Mouse (Mus musculus): ENCODE data around the gene Adgrv1. TPM values are rescaled to one million over a fixed set of nuclear protein-coding genes. Genes with fewer than 3 reads are reported as not detected.
"Not testable (repeated sequence)": the region's sequence is repeated elsewhere in the genome, so short reads cannot be mapped to it uniquely, and the experiment has no call there.

Adgrv1 gene
- polyA plus RNA-seq, 1 experiment from 2014 or later = 0.37 TPM

GRCm38 (mm10) chr13:81300851-81301250 is 332.1 kb downstream of the Adgrv1 start:
- no peak for ATAC-seq
- no peak for DNase-seq (ENCODE audit: low read depth, low spot score)
- TF ChIP-seq CTCF (IDR thresholded peaks at IDR 0.05) = no peak
- ChIA-PET POLR2A (no interaction called here), CTCF (no interaction called here)
- in situ Hi-C loops (cut with MboI; ENCODE audit: low pct_unique_long_range_greater_than_20kb) = no loop called here
- peaks cover 6% of the 10 kb centered on the region for H3K27me3 ChIP-seq

DNA sequence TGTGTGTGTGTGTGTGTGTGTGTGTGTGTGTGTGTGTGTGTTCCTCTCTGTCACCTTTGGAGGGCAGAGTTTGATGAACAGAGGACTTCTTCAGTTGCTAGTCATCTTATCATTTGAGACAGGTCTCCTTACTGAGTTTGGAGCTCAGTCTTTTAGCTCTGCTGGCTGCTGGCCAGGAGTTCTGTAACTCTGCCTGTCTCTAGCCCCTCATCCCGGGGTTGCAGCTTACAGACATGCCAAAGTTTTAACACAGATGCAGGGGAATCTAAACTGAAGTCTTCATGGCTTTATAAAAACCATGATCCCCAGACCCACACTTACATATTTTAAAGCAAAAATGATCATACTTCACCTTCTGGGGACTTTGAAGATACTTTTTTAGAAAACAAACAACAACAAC is 338.8 kb downstream of the Adgrv1 start:
- H3K27me3 ChIP-seq = no peaks in the 10 kb centered on the region
- ATAC-seq (no peak), DNase-seq (ENCODE audit: low read depth, low spot score) (no peak)
- CTCF ChIA-PET = no interaction called here
- TF ChIP-seq CTCF (IDR thresholded peaks at IDR 0.05) = no peak
- in situ Hi-C loops (cut with MboI; ENCODE audit: low pct_unique_long_range_greater_than_20kb) = no loop called here
- POLR2A ChIA-PET = no interaction called here

GRCm38 (mm10) chr13:81282193-81282592 is 350.8 kb downstream of the Adgrv1 start:
- in situ Hi-C loops (cut with MboI; ENCODE audit: low pct_unique_long_range_greater_than_20kb) = no loop called here
- POLR2A ChIA-PET = no interaction called here
- ATAC-seq = no peak
- no peak for DNase-seq (ENCODE audit: low read depth, low spot score)
- peaks cover 12% of the 10 kb centered on the region for H3K27me3 ChIP-seq
- CTCF ChIA-PET = no interaction called here
- TF ChIP-seq CTCF (IDR thresholded peaks at IDR 0.05) = no peak

GRCm38 (mm10) chr13:81280650-81281229 is 352.2 kb downstream of the Adgrv1 start:
- TF ChIP-seq CTCF (IDR thresholded peaks at IDR 0.05) = no peak
- POLR2A ChIA-PET = no interaction called here
- CTCF ChIA-PET = no interaction called here
- no peak for ATAC-seq
- H3K27me3 ChIP-seq = peaks cover 12% of the 10 kb centered on the region
- in situ Hi-C loops (cut with MboI; ENCODE audit: low pct_unique_long_range_greater_than_20kb) = no loop called here
- no peak for DNase-seq (ENCODE audit: low read depth, low spot score)

DNA sequence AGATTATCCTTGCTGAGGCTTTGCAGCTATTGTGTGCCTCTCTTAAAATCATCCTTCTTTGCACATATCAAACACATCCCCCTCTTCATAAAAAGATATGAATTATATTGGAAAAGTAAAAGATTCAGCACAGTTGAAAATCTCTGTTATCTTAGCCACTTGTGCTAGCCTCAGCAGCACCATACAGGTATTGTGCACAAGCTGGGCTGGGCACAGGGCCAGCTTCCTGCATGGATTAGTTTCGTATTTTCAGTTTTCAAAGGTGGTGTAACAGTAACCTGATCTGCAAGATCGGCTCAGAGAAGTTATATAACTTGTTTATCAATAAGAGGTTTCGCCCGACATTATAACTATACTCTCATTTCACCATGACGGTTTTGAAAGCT is 353.6 kb downstream of the Adgrv1 start:
- no peak for TF ChIP-seq CTCF (IDR thresholded peaks at IDR 0.05)
- ATAC-seq = no peak
- DNase-seq (ENCODE audit: low read depth, low spot score) = no peak
- in situ Hi-C loops (cut with MboI; ENCODE audit: low pct_unique_long_range_greater_than_20kb) = no loop called here
- peaks cover 12% of the 10 kb centered on the region for H3K27me3 ChIP-seq
- POLR2A ChIA-PET = no interaction called here
- CTCF ChIA-PET = no interaction called here

DNA sequence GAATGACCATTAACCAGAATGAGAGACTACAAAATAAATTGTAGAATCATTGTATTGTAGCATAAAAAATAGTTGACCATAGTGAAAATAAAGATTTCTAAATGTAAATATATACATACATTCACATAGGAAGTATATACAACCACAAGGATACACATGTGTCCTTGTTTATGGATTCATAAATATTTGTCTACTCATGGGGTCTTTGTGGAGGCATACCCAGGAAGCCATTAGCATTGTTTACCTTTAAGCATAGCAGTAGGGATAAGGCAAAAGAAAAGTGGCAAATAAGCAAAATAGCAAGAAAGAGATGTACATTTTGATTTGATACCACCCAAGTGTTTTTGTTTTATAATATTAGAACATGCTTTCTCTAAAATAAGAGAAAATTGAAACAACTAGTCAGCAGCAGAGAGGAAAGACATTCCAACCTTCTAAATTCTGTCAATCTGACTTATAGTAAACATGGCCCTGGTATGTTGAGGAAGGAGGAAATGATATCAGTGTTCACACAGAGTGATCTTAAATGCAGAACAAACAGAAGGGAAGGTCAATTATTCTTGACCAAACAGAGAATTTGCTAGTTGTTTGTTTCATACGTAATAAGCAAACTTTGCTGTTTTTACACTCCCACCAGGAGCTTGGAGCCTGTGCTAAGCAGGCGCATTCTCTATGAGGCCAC is 354.1 kb downstream of the Adgrv1 start:
- in situ Hi-C loops (cut with MboI; ENCODE audit: low pct_unique_long_range_greater_than_20kb) = no loop called here
- TF ChIP-seq CTCF (IDR thresholded peaks at IDR 0.05) = no peak
- POLR2A ChIA-PET = no interaction called here
- CTCF ChIA-PET = no interaction called here
- DNase-seq (ENCODE audit: low read depth, low spot score) (no peak), ATAC-seq (no peak)
- H3K27me3 ChIP-seq = peaks cover 12% of the 10 kb centered on the region

GRCm38 (mm10) chr13:81273837-81274236 is 359.1 kb downstream of the Adgrv1 start:
- in situ Hi-C loops (cut with MboI; ENCODE audit: low pct_unique_long_range_greater_than_20kb) = no loop called here
- H3K27me3 ChIP-seq = peaks cover 12% of the 10 kb centered on the region
- no peak for DNase-seq (ENCODE audit: low read depth, low spot score)
- CTCF ChIA-PET = no interaction called here
- no peak for TF ChIP-seq CTCF (IDR thresholded peaks at IDR 0.05)
- no peak for ATAC-seq
- POLR2A ChIA-PET = interaction anchor here (0.6 kb wide), 1 partner anchor 48 kb away, joined by 3 read pairs; no protein-coding TSS in a partner anchor

GRCm38 (mm10) chr13:81270396-81270795 is 362.6 kb downstream of the Adgrv1 start:
- in situ Hi-C loops (cut with MboI; ENCODE audit: low pct_unique_long_range_greater_than_20kb) = no loop called here
- ChIA-PET CTCF (interaction anchor here (1.2 kb wide), 1 partner anchor 35 kb away, joined by 3 read pairs; no protein-coding TSS in a partner anchor), POLR2A (no interaction called here)
- ATAC-seq (no peak), DNase-seq (ENCODE audit: low read depth, low spot score) (no peak)
- TF ChIP-seq CTCF (IDR thresholded peaks at IDR 0.05) = no peak
- H3K27me3 ChIP-seq = peaks cover 8% of the 10 kb centered on the region

DNA sequence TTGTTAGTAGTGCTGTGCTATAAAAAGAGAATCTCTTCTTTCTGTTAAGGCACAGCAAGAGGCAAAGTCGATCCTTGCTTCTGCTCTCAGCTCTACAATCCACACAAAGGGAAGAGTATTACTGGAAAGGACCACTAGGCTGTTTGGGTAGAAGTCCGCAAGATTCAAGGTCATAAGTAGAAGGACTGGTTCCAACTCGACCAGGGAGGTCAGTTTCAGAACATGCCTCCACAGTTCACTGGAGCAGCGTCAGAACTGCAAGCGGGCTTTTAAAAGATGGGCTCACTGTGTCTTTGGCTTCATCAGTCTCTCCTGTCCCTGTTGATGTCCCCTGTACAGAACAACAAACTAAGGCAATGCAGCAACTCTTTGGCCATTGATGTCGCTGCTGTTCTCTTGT is 363.9 kb downstream of the Adgrv1 start:
- ChIA-PET CTCF (no interaction called here), POLR2A (no interaction called here)
- no peak for ATAC-seq
- peaks cover 8% of the 10 kb centered on the region for H3K27me3 ChIP-seq
- no peak for TF ChIP-seq CTCF (IDR thresholded peaks at IDR 0.05)
- in situ Hi-C loops (cut with MboI; ENCODE audit: low pct_unique_long_range_greater_than_20kb) = no loop called here
- no peak for DNase-seq (ENCODE audit: low read depth, low spot score)

DNA sequence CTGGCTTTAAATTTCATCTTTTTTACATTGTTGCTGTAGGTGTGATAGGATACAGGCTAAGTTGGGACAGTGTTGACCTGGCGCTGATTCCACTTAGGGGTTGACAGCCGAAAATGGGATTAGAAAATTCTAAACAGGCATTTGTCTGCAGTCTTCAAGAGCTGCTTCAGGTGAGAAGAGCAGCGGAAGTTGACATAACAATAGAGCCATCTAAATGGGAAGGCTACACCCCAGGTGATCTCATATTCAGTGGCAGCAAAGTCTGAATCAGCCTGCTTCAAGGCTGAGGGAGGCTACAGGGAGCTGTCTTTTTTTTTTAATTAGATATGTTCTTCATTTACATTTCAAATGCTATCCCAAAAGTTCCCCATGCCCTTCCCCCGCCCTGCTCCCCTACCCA is 365.5 kb downstream of the Adgrv1 start:
- CTCF ChIA-PET, POLR2A ChIA-PET, ATAC-seq: not testable (repeated sequence)

GRCm38 (mm10) chr13:81264465-81264864 is 368.5 kb downstream of the Adgrv1 start:
- DNase-seq (ENCODE audit: low read depth, low spot score) = no peak
- no peak for ATAC-seq
- ChIA-PET POLR2A (no interaction called here), CTCF (no interaction called here)
- peaks cover 8% of the 10 kb centered on the region for H3K27me3 ChIP-seq
- TF ChIP-seq CTCF (IDR thresholded peaks at IDR 0.05) = no peak
- in situ Hi-C loops (cut with MboI; ENCODE audit: low pct_unique_long_range_greater_than_20kb) = no loop called here

More for the DNA sequence above, 365.5 kb downstream of the Adgrv1 start:
- H3K27me3 ChIP-seq; in situ Hi-C loops (cut with MboI; ENCODE audit: low pct_unique_long_range_greater_than_20kb); DNase-seq (ENCODE audit: low read depth, low spot score): not testable (repeated sequence)

- CTCF ChIA-PET = interaction anchor here (0.7 to 0.8 kb wide), 2 partner anchors 13 to 362 kb away, joined by 3 read pairs; no protein-coding TSS in a partner anchor
- H3K27me3 ChIP-seq = no peaks in the 10 kb centered on the region
- DNase-seq (ENCODE audit: low read depth, low spot score) (no peak), ATAC-seq (no peak)
- in situ Hi-C loops (cut with MboI; ENCODE audit: low pct_unique_long_range_greater_than_20kb) = no loop called here
- TF ChIP-seq CTCF (IDR thresholded peaks at IDR 0.05) = no peak
- POLR2A ChIA-PET = no interaction called here
These were observed 391.8 kb downstream of the Adgrv1 start for GRCm38 (mm10) chr13:81241181-81241580.
